Mouse (Mus musculus) gastrocnemius, adult 2 months (tissue): ENCODE data around the gene Stn1. TPM values are rescaled to one million over a fixed set of nuclear protein-coding genes. Genes with fewer than 3 reads are reported as not detected.

Experiments
- DNase-seq: peaks from one replicate; pipeline ENCODE4 v3.0.0; 2022
- H3K27ac ChIP-seq: fragments of 200-600 bp; 2 replicates; pipeline ENCODE4 v1.8.1; 2022; ENCODE audit warnings: mild to moderate bottlenecking
- H3K4me3 ChIP-seq: fragments of 200-600 bp; 2 replicates; pipeline ENCODE4 v1.8.1; 2022; ENCODE audit warnings: mild to moderate bottlenecking, moderate library complexity
- CTCF ChIP-seq: fragments of 200-600 bp; IDR thresholded peaks from 2 replicates; pipeline ENCODE4 v1.8.1; 2022; ENCODE audit warnings: antibody characterized with exemption, mild to moderate bottlenecking, moderate library complexity
- intact Hi-C: fragments of 180-260 bp; cut with DNase I; formaldehyde crosslinking; loops from one replicate; pipeline ENCODE4 v1.15.1; 2025
- total RNA-seq, 2 experiments: library from RNA; stranded (reverse); gene quantifications; 2 replicates each; pipeline ENCODE4 v1.2.3; 2021

Gene Stn1
- total RNA-seq, 2 experiments from 2014 or later = 3.8 to 5.6 TPM

DNA sequence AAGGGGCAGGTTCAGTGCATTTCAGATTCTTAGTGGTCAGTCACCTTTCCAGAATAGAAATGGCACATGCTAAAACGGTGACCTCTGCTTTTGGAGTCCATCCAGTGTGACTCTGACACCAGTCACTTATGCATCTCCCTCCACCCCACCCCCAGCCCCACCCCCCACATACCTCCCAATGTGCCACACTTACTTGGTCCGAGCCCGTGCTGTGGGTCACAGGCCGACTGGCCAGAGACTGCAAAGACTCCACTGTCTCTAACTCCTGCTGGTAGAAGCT is 23.7 kb downstream of the Stn1 start:
- Histone ChIP-seq H3K27ac (no peak overlapping the region), H3K4me3 (no peak overlapping the region)
- DNase-seq = no peak
- intact Hi-C loops = no loop called here
- TF ChIP-seq CTCF = no peak

DNA sequence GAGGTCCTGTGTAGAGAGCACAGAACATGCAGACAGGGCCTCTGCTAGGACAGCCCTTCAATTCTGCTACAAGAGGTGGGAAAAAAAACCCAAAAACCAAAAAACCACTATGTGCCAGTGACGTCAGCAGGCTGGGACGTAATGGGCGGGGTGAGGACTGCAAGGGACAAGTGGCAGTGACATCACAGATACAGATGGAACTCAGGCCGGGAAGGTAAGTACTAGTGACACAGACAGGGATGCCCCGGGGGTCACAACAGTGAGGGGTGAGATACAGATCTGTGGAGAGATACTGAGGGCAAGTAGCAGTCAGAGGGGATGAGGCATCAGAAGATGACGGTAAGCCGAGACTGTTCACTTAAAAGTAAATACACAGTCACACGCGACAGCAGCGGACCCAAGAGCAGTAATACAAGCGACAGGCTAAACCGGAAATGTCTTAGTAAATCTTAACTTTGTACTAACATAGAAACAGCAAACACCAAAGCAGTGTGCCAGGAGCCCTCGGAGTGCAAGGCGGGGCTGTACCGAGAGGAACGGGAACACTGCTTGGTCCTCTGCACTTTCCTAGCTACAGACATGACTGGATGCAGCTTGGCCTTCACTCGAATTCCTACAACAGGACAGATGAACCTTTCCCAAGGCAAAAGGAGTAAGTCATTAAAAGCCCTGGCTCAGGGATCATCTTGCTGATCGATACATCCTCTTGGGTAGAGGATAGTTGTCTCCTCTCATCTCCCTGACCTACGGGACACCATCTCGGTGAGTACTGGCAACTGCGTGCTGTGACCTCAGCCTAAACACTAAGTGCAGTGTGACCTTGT is 24.3 kb downstream of the Stn1 start:
- no peak for TF ChIP-seq CTCF
- H3K4me3 ChIP-seq = no peak overlapping the region
- DNase-seq = no peak
- intact Hi-C loops = no loop called here
- peak overlapping the region; percentile 38; the same call in 1 of the 2 replicates for H3K27ac ChIP-seq

DNA sequence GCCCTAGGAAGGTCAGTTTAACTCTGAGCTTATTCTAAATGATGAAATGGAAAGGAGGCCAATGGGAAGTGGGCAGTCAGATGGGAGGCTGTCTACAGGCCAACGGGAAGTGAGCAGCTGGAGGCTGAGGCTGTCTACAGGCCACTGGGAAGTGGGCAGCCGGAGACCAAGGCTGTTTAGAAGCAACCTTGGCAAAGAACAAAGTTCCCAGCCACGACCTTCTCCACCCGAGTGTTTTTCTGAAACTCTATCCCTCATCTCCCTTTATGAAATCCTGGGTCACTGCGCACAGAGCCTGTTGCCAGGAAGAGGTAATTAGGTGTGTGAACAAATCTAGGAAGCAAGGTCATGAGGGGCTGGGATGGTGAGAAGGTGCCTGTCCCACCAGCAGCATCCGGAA is 25.3 kb downstream of the Stn1 start:
- no peak for TF ChIP-seq CTCF
- Histone ChIP-seq H3K27ac (peak overlapping the region; percentile 73), H3K4me3 (no peak overlapping the region)
- intact Hi-C loops = no loop called here
- peak; percentile 39 for DNase-seq

DNA sequence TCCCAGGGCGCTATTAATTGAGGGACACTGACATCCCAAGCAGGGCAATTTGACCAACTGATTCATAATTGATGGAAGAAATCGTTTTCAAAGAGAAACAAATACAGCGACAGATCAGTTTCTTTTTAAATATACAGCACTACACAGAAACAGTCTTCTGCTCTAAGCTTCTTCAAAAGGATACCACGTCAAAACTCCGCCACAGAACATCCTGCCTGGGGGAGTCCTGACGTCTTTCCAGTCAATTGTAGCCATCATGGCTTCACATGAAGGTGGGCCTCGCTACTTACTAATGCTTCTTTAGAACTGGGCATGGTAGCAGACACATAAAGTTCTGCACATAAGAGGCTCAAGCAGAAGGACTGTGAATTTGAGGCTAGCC is 26.0 kb downstream of the Stn1 start:
- intact Hi-C loops = no loop called here

DNA sequence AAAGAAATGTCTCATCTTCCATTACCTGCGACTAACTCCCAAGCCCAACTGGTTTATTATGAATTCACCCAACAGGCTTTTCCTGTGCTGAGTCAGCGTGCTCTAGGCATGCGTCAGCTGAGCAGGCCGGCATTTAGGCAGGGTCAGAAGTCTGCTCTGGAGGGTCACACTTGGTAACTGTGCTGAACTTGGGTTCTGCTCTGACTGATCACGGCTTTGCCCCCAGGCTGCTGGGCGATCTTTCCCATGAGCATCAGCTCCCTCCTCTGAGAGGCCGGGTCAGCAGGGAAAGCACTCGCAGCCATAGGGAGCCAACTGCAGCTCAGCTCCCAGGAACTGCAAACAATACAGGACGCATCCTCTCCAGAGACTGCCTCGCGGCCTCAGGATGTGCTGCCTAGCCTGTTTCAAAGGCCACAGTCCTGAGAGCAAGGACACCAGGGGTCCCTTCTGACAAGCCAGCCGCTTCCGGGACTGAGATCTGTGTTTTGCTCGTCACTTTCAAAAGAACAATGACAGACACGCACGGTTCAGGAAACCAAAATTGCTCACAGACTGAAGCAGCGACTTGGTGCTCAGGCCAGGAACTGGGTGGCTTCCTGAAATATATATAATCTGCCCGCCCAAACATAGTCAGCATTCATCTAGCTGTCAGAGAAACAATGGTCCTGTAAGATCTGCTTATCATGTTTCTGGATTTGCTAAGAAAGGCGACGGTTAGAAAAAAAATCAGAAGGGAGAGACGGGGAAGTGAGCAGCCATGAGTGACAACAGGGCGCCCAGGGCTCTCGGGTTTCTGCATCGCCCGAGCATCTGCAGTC is 26.6 kb downstream of the Stn1 start:
- intact Hi-C loops = no loop called here

More for the DNA sequence above, 26.0 kb downstream of the Stn1 start:
- no peak for TF ChIP-seq CTCF
- Histone ChIP-seq H3K4me3 (peak overlapping the region; percentile 21), H3K27ac (peak overlapping the region; percentile 73)
- no peak for DNase-seq

DNA sequence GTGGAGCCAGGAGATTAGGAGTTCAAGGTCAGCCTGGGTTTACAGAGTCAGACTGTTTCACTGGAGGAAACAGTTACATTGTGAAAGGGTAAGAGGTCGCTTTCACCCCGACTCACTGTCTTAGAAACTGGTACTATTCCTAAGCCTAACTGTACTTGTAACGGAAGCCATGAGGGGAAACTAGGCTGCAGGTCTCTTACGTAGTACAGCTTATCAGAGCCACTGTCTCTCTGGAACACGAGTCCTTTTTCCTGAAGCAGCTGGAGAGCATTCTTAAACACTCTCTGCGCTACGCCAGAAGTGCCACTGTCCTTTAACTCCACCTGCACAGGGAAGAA is 27.2 kb downstream of the Stn1 start:
- peak overlapping the region; percentile 21; the same call in 1 of the 2 replicates for H3K4me3 ChIP-seq
- intact Hi-C loops = no loop called here
- no peak for DNase-seq
- no peak for TF ChIP-seq CTCF
- H3K27ac ChIP-seq = peak overlapping the region; percentile 73

More for the DNA sequence above, 26.6 kb downstream of the Stn1 start:
- TF ChIP-seq CTCF = no peak
- peak overlapping the region; percentile 21 for H3K4me3 ChIP-seq
- H3K27ac ChIP-seq = peak overlapping the region; percentile 73
- DNase-seq = no peak

DNA sequence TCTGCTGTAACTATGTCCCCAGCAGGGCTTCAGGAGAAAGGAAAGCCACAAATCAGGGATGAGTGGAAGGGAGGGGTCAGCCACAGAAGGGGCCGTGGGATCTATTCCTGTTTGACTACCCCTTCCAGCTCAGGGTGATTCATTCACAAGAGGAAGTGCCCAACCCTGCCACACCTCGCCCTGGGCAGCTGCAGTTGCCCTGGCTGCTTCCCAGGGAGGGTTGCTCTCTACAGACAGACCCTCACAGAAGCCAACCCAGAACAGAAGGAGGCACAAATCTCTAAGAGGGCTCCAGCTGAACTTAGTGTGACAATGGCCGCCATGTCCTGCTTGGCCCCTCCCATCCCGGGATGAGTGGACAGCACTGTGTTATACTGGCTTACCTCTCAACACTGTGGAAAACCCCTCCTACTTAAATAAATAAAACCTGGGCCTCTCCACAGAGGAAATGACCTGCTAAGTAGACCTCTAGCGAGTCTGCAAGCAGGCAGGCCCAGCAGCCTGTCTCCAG is 28.5 kb downstream of the Stn1 start:
- DNase-seq = no peak
- no peak for TF ChIP-seq CTCF
- intact Hi-C loops = loop anchor here (5.0 kb wide), 1 partner anchor 108 kb away; no protein-coding TSS in a partner anchor
- Histone ChIP-seq H3K4me3 (no peak overlapping the region), H3K27ac (peak overlapping the region; percentile 16)

DNA sequence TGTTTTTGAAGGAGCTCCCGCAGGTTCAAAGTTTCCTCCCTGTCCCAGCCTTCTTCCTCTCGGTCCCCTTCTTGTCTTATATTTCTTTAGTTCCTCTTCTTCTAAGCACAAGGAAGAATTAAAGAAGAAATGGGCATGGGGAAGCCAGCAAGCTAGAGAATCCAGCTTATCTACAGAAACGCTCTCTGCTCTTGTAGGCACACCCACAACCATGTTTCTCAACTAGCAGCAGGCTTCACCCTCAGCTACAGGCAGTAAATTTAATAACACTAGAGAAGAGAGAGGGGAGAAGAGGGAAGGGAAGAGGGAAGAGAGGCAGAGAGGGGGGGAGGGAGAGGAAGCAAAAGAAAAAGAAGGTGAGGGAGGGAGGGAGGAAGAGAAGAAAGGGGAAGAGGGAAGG is 29.1 kb downstream of the Stn1 start:
- TF ChIP-seq CTCF = no peak
- Histone ChIP-seq H3K27ac (peak overlapping the region; percentile 16; the same call in 1 of the 2 replicates), H3K4me3 (no peak overlapping the region)
- DNase-seq = no peak
- intact Hi-C loops = loop anchor here (5.0 kb wide), 1 partner anchor 109 kb away; no protein-coding TSS in a partner anchor

DNA sequence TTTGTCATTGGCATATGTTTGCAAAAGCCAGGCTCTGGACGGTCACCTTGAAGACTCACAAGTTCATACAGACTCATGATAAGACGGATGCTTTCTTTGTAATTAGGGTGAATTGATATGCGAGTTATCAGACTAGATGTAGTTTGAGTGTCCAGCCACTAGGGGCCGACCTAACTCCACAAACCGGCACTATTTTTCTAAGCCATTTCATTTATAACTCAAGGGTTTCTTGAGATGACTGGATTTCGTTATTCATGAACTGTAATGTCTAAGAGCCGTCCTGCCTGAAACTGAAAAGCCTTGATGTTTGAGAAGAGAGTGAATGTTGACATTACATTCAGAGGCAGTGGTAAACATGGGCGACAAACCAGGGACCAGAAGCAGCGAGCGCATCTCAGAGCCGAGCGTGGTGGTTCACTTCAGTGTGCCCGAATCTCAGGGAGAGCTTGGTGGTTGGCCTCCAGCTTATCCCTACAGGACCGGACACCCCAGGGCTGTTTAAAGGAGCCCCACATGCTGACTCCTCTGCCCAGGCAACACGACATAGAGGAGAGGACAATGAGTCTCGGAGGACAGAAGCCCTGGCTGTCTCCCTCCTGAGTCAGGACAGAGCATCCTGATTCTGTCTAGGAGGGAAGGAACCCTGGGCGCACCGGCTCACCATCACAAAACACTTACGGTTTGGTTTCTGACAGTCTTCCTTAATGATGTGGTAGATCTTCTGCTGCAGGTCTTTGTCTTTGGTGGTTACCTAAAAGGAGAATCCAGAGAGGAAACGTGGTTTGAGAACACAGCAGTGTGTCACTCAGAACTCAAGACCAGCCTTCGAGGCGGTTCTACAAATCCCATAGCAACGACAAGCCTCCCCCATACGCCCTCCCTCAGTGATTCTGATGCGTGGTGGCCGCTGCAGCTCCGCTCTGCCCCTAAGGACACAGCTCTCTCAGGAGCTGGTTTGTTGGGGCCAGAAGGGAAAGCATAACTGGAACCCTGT is 29.9 kb downstream of the Stn1 start:
- Histone ChIP-seq H3K27ac (no peak overlapping the region), H3K4me3 (peak overlapping the region; percentile 13)
- peak; percentile 95 for TF ChIP-seq CTCF
- intact Hi-C loops = loop anchor here (1.0 to 5.0 kb wide), 4 partner anchors 110 to 314 kb away; partner anchors contain the start of gene Sfr1
- peak; percentile 61 for DNase-seq

DNA sequence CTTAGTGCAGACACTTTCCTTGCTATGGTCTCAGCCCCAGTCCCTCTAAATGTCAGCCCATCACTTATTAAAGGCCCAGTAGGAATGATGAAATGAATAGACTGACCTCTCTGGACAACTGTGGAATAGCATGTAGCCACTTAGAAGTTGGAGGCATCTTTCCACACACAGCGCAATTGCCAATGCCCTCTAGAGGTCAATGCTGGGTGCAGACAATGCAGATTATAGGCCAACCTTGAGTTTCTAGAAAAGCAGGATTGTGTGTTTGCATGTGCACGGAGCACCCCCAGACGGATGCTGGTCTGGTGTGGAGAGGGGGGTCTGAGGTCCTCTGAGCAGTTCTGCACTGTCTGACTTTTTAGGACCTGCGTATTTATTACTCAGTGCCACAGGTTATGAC is 33.7 kb downstream of the Stn1 start:
- no peak overlapping the region for H3K27ac ChIP-seq
- peak; percentile 70 for TF ChIP-seq CTCF
- DNase-seq = no peak
- no peak overlapping the region for H3K4me3 ChIP-seq
- intact Hi-C loops = loop anchor here (2.0 kb wide), 1 partner anchor 37 kb away; no protein-coding TSS in a partner anchor

DNA sequence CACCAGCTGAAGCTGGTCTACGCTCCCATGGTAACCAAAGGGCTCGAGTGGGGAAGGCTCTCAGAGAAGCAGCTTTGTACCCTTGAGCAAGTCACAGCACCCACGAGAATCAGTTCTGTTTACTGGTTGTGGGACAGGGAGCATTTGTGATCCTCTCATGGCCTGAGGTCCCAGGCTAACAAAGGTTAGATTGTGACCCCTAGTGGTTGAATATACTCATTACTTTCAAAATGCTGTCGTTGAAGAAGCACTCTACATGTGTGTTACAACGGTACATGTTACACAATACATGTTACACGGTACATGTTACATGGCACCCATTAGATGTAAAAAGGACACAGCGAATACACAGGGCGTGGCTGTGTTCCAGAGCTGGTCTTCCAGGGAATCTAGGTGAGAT is 34.7 kb downstream of the Stn1 start:
- DNase-seq = no peak
- Histone ChIP-seq H3K27ac (no peak overlapping the region), H3K4me3 (no peak overlapping the region)
- intact Hi-C loops = loop anchor here (1.0 to 2.0 kb wide), 2 partner anchors 36 to 146 kb away; no protein-coding TSS in a partner anchor
- TF ChIP-seq CTCF = peak; percentile 69
